Mouse (Mus musculus): Measurements from ENCODE around the gene Rasgef1b. TPM values are rescaled to one million over a fixed set of nuclear protein-coding genes. Genes with fewer than 3 reads are reported as not detected.

The Rasgef1b gene
- polyA plus RNA-seq, 1 experiment from 2014 or later: 6.3 TPM

- H3K36me3 ChIP-seq: peaks cover 26% of the 10 kb centered on the region
- 68% methylated on average over 11 of the region's 11 CpGs for WGBS (ENCODE audit: insufficient replicate concordance)
Measured at GRCm38 (mm10) chr5:99241988-99242740, 486.7 kb downstream of the Rasgef1b start.

DNA sequence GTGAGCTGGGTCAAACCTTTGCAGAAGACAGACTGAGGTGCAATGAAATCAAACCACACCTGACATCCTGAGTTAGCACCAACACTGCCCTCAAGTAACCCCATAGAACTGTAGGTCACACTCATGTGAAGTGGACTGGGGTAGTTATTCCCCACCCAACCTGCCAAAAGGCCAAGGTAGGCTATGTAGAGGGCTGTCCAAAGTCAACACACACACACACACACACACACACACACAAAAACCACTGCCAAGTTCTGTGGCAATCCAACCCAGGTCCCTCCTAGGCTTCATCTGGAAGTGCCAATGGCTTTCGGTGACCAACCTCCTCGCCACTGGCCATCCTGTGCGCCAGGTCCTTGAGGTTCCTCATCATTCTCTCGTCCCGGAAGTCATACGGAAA, 488.4 kb downstream of the Rasgef1b start:
- Histone ChIP-seq H3K4me1 (no peaks in the 10 kb centered on the region; the same call in 1 of the 2 replicates), H3K27ac (no peak overlapping the region), H3K36me3 (peaks cover 26% of the 10 kb centered on the region), H3K9ac (no peak overlapping the region), H3K4me3 (no peak overlapping the region), H3K4me2 (no peak overlapping the region), H3K9me3 (replicated peaks) (no peaks in the 10 kb centered on the region), H3K27me3 (replicated peaks) (no peaks in the 10 kb centered on the region)
- no peak for ATAC-seq
- 87% methylated on average over 6 of the region's 6 CpGs for WGBS (ENCODE audit: insufficient replicate concordance)

More at GRCm38 (mm10) chr5:99241988-99242740, 486.7 kb downstream of the Rasgef1b start:
- no peak overlapping the region for H3K27ac ChIP-seq
- no peak overlapping the region for H3K4me3 ChIP-seq
- no peak for ATAC-seq
- H3K9ac ChIP-seq: no peak overlapping the region
- peaks cover 5% of the 10 kb centered on the region; the same call in 1 of the 2 replicates for H3K4me1 ChIP-seq
- H3K4me2 ChIP-seq: no peak overlapping the region
- H3K9me3 ChIP-seq (replicated peaks): no peaks in the 10 kb centered on the region
- H3K27me3 ChIP-seq (replicated peaks): no peaks in the 10 kb centered on the region

GRCm38 (mm10) chr5:99239677-99240076, 489.2 kb downstream of the Rasgef1b start:
- H3K27me3 ChIP-seq (replicated peaks): no peaks in the 10 kb centered on the region
- H3K4me2 ChIP-seq: no peak overlapping the region
- WGBS (ENCODE audit: insufficient replicate concordance): 77% methylated on average over 9 of the region's 9 CpGs
- no peak overlapping the region for H3K9ac ChIP-seq
- H3K27ac ChIP-seq: no peak overlapping the region
- peaks cover 26% of the 10 kb centered on the region for H3K36me3 ChIP-seq
- ATAC-seq: no peak
- no peaks in the 10 kb centered on the region for H3K9me3 ChIP-seq (replicated peaks)
- no peaks in the 10 kb centered on the region; the same call in 1 of the 2 replicates for H3K4me1 ChIP-seq
- H3K4me3 ChIP-seq: no peak overlapping the region

GRCm38 (mm10) chr5:99238150-99238549, 490.7 kb downstream of the Rasgef1b start:
- WGBS (ENCODE audit: insufficient replicate concordance): 68% methylated on average over 4 of the region's 4 CpGs
- H3K4me1 ChIP-seq: no peaks in the 10 kb centered on the region
- H3K36me3 ChIP-seq: peaks cover 32% of the 10 kb centered on the region
- no peak overlapping the region for H3K9ac ChIP-seq
- H3K9me3 ChIP-seq (replicated peaks): no peaks in the 10 kb centered on the region
- no peak overlapping the region for H3K27ac ChIP-seq
- H3K4me2 ChIP-seq: no peak overlapping the region
- no peaks in the 10 kb centered on the region for H3K27me3 ChIP-seq (replicated peaks)
- no peak for ATAC-seq
- no peak overlapping the region for H3K4me3 ChIP-seq

GRCm38 (mm10) chr5:99236888-99237752, 491.7 kb downstream of the Rasgef1b start:
- Histone ChIP-seq H3K4me3 (no peak overlapping the region), H3K4me2 (no peak overlapping the region), H3K36me3 (peaks cover 38% of the 10 kb centered on the region), H3K9me3 (replicated peaks) (no peaks in the 10 kb centered on the region), H3K4me1 (no peaks in the 10 kb centered on the region), H3K27me3 (replicated peaks) (no peaks in the 10 kb centered on the region), H3K9ac (no peak overlapping the region), H3K27ac (no peak overlapping the region)
- 75% methylated on average over 11 of the region's 11 CpGs for WGBS (ENCODE audit: insufficient replicate concordance)
- no peak for ATAC-seq

DNA sequence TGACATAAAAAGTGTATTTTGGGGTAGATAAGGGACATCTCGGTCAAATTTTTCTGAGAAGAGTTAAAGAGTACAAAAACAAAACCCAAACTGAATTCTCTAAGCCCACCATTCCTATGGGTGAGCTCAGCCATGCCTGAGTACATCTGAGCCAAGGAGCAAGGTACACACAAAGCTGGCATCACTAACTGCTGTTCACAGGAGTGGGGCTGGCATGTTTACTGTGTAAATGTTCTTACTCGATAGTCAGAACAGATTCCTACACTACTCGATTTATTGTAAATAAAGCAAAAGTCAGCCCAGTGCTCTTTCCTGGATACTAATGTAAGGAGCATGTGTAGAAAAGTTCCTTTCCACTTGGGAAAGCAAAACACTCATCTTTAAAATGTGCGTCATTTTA, 492.4 kb downstream of the Rasgef1b start:
- H3K27ac ChIP-seq: no peak overlapping the region
- H3K36me3 ChIP-seq: peaks cover 42% of the 10 kb centered on the region
- H3K4me1 ChIP-seq: no peaks in the 10 kb centered on the region
- no peak overlapping the region for H3K4me2 ChIP-seq
- no peaks in the 10 kb centered on the region for H3K9me3 ChIP-seq (replicated peaks)
- 72% methylated on average over 4 of the region's 4 CpGs for WGBS (ENCODE audit: insufficient replicate concordance)
- H3K9ac ChIP-seq: no peak overlapping the region
- ATAC-seq: no peak
- H3K27me3 ChIP-seq (replicated peaks): no peaks in the 10 kb centered on the region
- no peak overlapping the region for H3K4me3 ChIP-seq

DNA sequence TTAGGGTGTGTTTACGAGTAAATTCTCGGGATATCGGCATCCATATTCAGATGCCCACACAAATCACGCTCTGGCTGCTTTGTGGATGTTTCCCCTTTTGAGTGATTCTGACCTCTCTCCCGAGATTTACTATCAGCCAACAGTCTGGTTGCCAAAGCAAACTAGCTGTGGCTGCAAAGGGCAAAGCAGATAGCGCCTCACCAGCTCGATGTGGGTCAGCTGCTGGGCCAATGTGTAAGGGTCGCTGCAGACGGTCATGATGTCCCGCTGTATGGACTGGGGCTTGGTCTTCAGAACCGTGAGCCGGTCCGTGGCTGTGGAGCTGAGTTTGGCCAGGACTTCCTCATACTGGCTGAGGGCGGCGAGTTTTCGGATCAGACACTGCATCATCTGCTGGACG, 494.6 kb downstream of the Rasgef1b start:
- H3K4me2 ChIP-seq: no peak overlapping the region
- no peaks in the 10 kb centered on the region for H3K27me3 ChIP-seq (replicated peaks)
- no peak overlapping the region for H3K9ac ChIP-seq
- H3K27ac ChIP-seq: no peak overlapping the region
- no peaks in the 10 kb centered on the region for H3K9me3 ChIP-seq (replicated peaks)
- 86% methylated on average over 17 of the region's 17 CpGs for WGBS (ENCODE audit: insufficient replicate concordance)
- ATAC-seq: no peak
- no peaks in the 10 kb centered on the region for H3K4me1 ChIP-seq
- no peak overlapping the region for H3K4me3 ChIP-seq
- peaks cover 36% of the 10 kb centered on the region for H3K36me3 ChIP-seq

- Histone ChIP-seq H3K4me3 (no peak overlapping the region), H3K4me2 (no peak overlapping the region), H3K4me1 (no peaks in the 10 kb centered on the region), H3K9me3 (replicated peaks) (no peaks in the 10 kb centered on the region), H3K27ac (no peak overlapping the region), H3K27me3 (replicated peaks) (no peaks in the 10 kb centered on the region), H3K9ac (no peak overlapping the region), H3K36me3 (peaks cover 35% of the 10 kb centered on the region)
- no peak for ATAC-seq
- 57% methylated on average over 3 of the region's 3 CpGs for WGBS (ENCODE audit: insufficient replicate concordance)
Measured at GRCm38 (mm10) chr5:99233176-99233575, 495.7 kb downstream of the Rasgef1b start.

GRCm38 (mm10) chr5:99232410-99232809, 496.5 kb downstream of the Rasgef1b start:
- WGBS (ENCODE audit: insufficient replicate concordance): 80% methylated on average over 8 of the region's 8 CpGs

DNA sequence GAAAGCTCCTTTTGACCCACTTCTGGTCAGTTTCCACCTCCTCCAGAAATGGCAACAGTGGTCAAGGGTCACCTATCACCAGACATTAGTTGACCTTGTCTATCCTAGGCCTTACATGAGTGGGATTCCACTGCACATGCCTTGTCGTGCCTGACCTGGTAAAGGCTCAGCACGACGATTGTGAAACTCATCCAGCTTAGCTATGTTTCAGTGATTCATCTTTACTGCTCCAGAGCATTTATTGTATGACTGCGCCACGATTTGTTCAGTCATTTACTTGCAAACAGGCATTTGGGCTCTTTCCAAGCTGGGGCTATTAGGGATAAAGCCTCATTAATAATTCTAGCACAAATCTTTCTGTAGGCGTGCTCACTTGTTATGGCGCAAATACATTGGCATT, 498.4 kb downstream of the Rasgef1b start:
- H3K4me2 ChIP-seq: no peak overlapping the region
- H3K4me1 ChIP-seq: no peaks in the 10 kb centered on the region
- peaks cover 54% of the 10 kb centered on the region for H3K36me3 ChIP-seq
- no peak for ATAC-seq
- H3K9ac ChIP-seq: no peak overlapping the region
- H3K27me3 ChIP-seq (replicated peaks): no peaks in the 10 kb centered on the region
- 84% methylated on average over 7 of the region's 7 CpGs for whole genome bisulfite sequencing (ENCODE audit: insufficient replicate concordance)
- no peak overlapping the region for H3K4me3 ChIP-seq
- H3K27ac ChIP-seq: no peak overlapping the region
- no peaks in the 10 kb centered on the region for H3K9me3 ChIP-seq (replicated peaks)

More at GRCm38 (mm10) chr5:99232410-99232809, 496.5 kb downstream of the Rasgef1b start:
- Histone ChIP-seq H3K27me3 (replicated peaks) (no peaks in the 10 kb centered on the region), H3K36me3 (peaks cover 43% of the 10 kb centered on the region), H3K9ac (no peak overlapping the region), H3K4me2 (no peak overlapping the region), H3K9me3 (replicated peaks) (no peaks in the 10 kb centered on the region), H3K4me1 (no peaks in the 10 kb centered on the region), H3K4me3 (no peak overlapping the region), H3K27ac (no peak overlapping the region)
- ATAC-seq: no peak

- WGBS (ENCODE audit: insufficient replicate concordance): 81% methylated on average over 4 of the region's 4 CpGs
- no peaks in the 10 kb centered on the region for H3K4me1 ChIP-seq
- no peak overlapping the region for H3K27ac ChIP-seq
- H3K4me3 ChIP-seq: no peak overlapping the region
- no peak for ATAC-seq
- H3K27me3 ChIP-seq (replicated peaks): no peaks in the 10 kb centered on the region
- H3K9ac ChIP-seq: no peak overlapping the region
- H3K4me2 ChIP-seq: no peak overlapping the region
- H3K36me3 ChIP-seq: peaks cover 59% of the 10 kb centered on the region
- no peaks in the 10 kb centered on the region for H3K9me3 ChIP-seq (replicated peaks)
Measured at GRCm38 (mm10) chr5:99227361-99227760, 501.5 kb downstream of the Rasgef1b start.

DNA sequence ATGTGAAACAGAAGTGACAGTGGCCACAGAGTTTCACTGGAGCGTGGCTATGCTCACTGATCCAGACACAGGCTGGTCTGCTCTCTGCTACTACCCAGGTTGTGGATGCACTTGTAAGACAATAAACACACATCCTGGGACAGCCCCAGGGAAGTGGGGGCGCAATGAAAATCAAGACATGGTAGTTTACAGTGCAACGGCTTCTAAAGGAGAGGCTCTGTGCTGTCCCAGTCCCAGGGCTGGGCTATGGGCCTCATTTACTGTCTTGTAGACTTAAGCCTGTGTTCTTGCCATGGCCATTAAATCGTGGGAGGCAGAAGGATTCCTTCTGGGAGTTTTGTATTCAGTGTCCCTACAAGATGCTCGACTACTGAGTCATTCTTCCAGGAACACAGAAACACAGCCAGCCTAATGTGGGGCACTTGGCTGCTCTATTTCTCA, 504.3 kb downstream of the Rasgef1b start:
- no peaks in the 10 kb centered on the region for H3K4me1 ChIP-seq
- no peaks in the 10 kb centered on the region for H3K9me3 ChIP-seq (replicated peaks)
- no peak for ATAC-seq
- no peak overlapping the region for H3K27ac ChIP-seq
- 75% methylated on average over 5 of the region's 5 CpGs for WGBS (ENCODE audit: insufficient replicate concordance)
- H3K27me3 ChIP-seq (replicated peaks): no peaks in the 10 kb centered on the region
- peaks cover 67% of the 10 kb centered on the region for H3K36me3 ChIP-seq
- H3K9ac ChIP-seq: no peak overlapping the region
- H3K4me2 ChIP-seq: no peak overlapping the region
- no peak overlapping the region for H3K4me3 ChIP-seq
